Mouse (Mus musculus): ENCODE data around the gene Ppp3ca. TPM values are rescaled to one million over a fixed set of nuclear protein-coding genes. Genes with fewer than 3 reads are reported as not detected.

Gene Ppp3ca
- polyA plus RNA-seq, 1 experiment: 23.0 TPM

GRCm38 (mm10) chr3:136852921-136853320, 183.0 kb downstream of the Ppp3ca start:
- Histone ChIP-seq H3K4me3 (ENCODE audit: extremely low read depth, insufficient read depth, insufficient read length) (no peak overlapping the region), H3K36me3 (ENCODE audit: control insufficient read depth, insufficient read depth, low read length) (no peaks in the 10 kb centered on the region), H3K27me3 (ENCODE audit: control insufficient read depth, insufficient read depth, low read length) (no peaks in the 10 kb centered on the region), H3K4me1 (ENCODE audit: control insufficient read depth, insufficient read depth, insufficient read length) (no peaks in the 10 kb centered on the region), H3K27ac (ENCODE audit: insufficient read depth, low read length) (no peak overlapping the region)
- TF ChIP-seq CTCF (IDR thresholded peaks at IDR 0.05; ENCODE audit: extremely low read depth, insufficient read depth, insufficient read length, insufficient replicate concordance): no peak
- TF ChIP-seq POLR2A (IDR thresholded peaks at IDR 0.05; ENCODE audit: low read depth, low read length): no peak
- DNase-seq (ENCODE audit: low read depth in 1 of 2, low spot score in 2 of 2): no peak
- WGBS: 90% methylated on average over 6 of the region's 6 CpGs

- H3K36me3 ChIP-seq (ENCODE audit: control insufficient read depth, insufficient read depth, low read length): no peaks in the 10 kb centered on the region
- H3K4me3 ChIP-seq (ENCODE audit: extremely low read depth, insufficient read depth, insufficient read length): no peak overlapping the region
- H3K27me3 ChIP-seq (ENCODE audit: control insufficient read depth, insufficient read depth, low read length): no peaks in the 10 kb centered on the region
- no peak for DNase-seq (ENCODE audit: low read depth in 1 of 2, low spot score in 2 of 2)
- TF ChIP-seq CTCF (IDR thresholded peaks at IDR 0.05; ENCODE audit: extremely low read depth, insufficient read depth, insufficient read length, insufficient replicate concordance) (no peak), POLR2A (IDR thresholded peaks at IDR 0.05; ENCODE audit: low read depth, low read length) (no peak)
- WGBS: 91% methylated on average over 4 of the region's 4 CpGs
- no peaks in the 10 kb centered on the region for H3K4me1 ChIP-seq (ENCODE audit: control insufficient read depth, insufficient read depth, insufficient read length)
- no peak overlapping the region for H3K27ac ChIP-seq (ENCODE audit: insufficient read depth, low read length)
These were observed 183.7 kb downstream of the Ppp3ca start for GRCm38 (mm10) chr3:136853596-136853995.

GRCm38 (mm10) chr3:136855996-136856395, 186.1 kb downstream of the Ppp3ca start:
- H3K27me3 ChIP-seq (ENCODE audit: control insufficient read depth, insufficient read depth, low read length): no peaks in the 10 kb centered on the region
- DNase-seq (ENCODE audit: low read depth in 1 of 2, low spot score in 2 of 2): no peak
- H3K4me3 ChIP-seq (ENCODE audit: extremely low read depth, insufficient read depth, insufficient read length): no peak overlapping the region
- 94% methylated on average over 4 of the region's 4 CpGs for WGBS
- TF ChIP-seq POLR2A (IDR thresholded peaks at IDR 0.05; ENCODE audit: low read depth, low read length) (no peak), CTCF (IDR thresholded peaks at IDR 0.05; ENCODE audit: extremely low read depth, insufficient read depth, insufficient read length, insufficient replicate concordance) (no peak)
- no peak overlapping the region for H3K27ac ChIP-seq (ENCODE audit: insufficient read depth, low read length)
- no peaks in the 10 kb centered on the region for H3K4me1 ChIP-seq (ENCODE audit: control insufficient read depth, insufficient read depth, insufficient read length)
- no peaks in the 10 kb centered on the region for H3K36me3 ChIP-seq (ENCODE audit: control insufficient read depth, insufficient read depth, low read length)

- no peak for TF ChIP-seq POLR2A (IDR thresholded peaks at IDR 0.05; ENCODE audit: low read depth, low read length)
- TF ChIP-seq CTCF (IDR thresholded peaks at IDR 0.05; ENCODE audit: extremely low read depth, insufficient read depth, insufficient read length, insufficient replicate concordance): no peak
- H3K36me3 ChIP-seq (ENCODE audit: control insufficient read depth, insufficient read depth, low read length): peaks cover 2% of the 10 kb centered on the region; the same call in 1 of the 2 replicates
- H3K27me3 ChIP-seq (ENCODE audit: control insufficient read depth, insufficient read depth, low read length): no peaks in the 10 kb centered on the region
- no peak overlapping the region for H3K4me3 ChIP-seq (ENCODE audit: extremely low read depth, insufficient read depth, insufficient read length)
- H3K27ac ChIP-seq (ENCODE audit: insufficient read depth, low read length): no peak overlapping the region
- no peaks in the 10 kb centered on the region for H3K4me1 ChIP-seq (ENCODE audit: control insufficient read depth, insufficient read depth, insufficient read length)
- 87% methylated on average over 11 of the region's 11 CpGs for WGBS
- DNase-seq (ENCODE audit: low read depth in 1 of 2, low spot score in 2 of 2): no peak
These were observed 192.3 kb downstream of the Ppp3ca start for GRCm38 (mm10) chr3:136862051-136862837.

- no peak overlapping the region for H3K4me3 ChIP-seq (ENCODE audit: extremely low read depth, insufficient read depth, insufficient read length)
- H3K27me3 ChIP-seq (ENCODE audit: control insufficient read depth, insufficient read depth, low read length): no peaks in the 10 kb centered on the region
- no peaks in the 10 kb centered on the region for H3K4me1 ChIP-seq (ENCODE audit: control insufficient read depth, insufficient read depth, insufficient read length)
- WGBS: 89% methylated on average over 5 of the region's 5 CpGs
- H3K36me3 ChIP-seq (ENCODE audit: control insufficient read depth, insufficient read depth, low read length): peaks cover 2% of the 10 kb centered on the region
- H3K27ac ChIP-seq (ENCODE audit: insufficient read depth, low read length): no peak overlapping the region
- TF ChIP-seq POLR2A (IDR thresholded peaks at IDR 0.05; ENCODE audit: low read depth, low read length) (no peak), CTCF (IDR thresholded peaks at IDR 0.05; ENCODE audit: extremely low read depth, insufficient read depth, insufficient read length, insufficient replicate concordance) (no peak)
- no peak for DNase-seq (ENCODE audit: low read depth in 1 of 2, low spot score in 2 of 2)
These were observed 193.2 kb downstream of the Ppp3ca start for GRCm38 (mm10) chr3:136863127-136863526.

GRCm38 (mm10) chr3:136864306-136864705, 194.4 kb downstream of the Ppp3ca start:
- Histone ChIP-seq H3K4me1 (ENCODE audit: control insufficient read depth, insufficient read depth, insufficient read length) (no peaks in the 10 kb centered on the region), H3K27me3 (ENCODE audit: control insufficient read depth, insufficient read depth, low read length) (no peaks in the 10 kb centered on the region), H3K27ac (ENCODE audit: insufficient read depth, low read length) (no peak overlapping the region), H3K4me3 (ENCODE audit: extremely low read depth, insufficient read depth, insufficient read length) (no peak overlapping the region), H3K36me3 (ENCODE audit: control insufficient read depth, insufficient read depth, low read length) (peaks cover 2% of the 10 kb centered on the region)
- TF ChIP-seq POLR2A (IDR thresholded peaks at IDR 0.05; ENCODE audit: low read depth, low read length) (no peak), CTCF (IDR thresholded peaks at IDR 0.05; ENCODE audit: extremely low read depth, insufficient read depth, insufficient read length, insufficient replicate concordance) (no peak)
- DNase-seq (ENCODE audit: low read depth in 1 of 2, low spot score in 2 of 2): no peak

GRCm38 (mm10) chr3:136865176-136865859, 195.4 kb downstream of the Ppp3ca start:
- no peak overlapping the region for H3K4me3 ChIP-seq (ENCODE audit: extremely low read depth, insufficient read depth, insufficient read length)
- H3K36me3 ChIP-seq (ENCODE audit: control insufficient read depth, insufficient read depth, low read length): peaks cover 2% of the 10 kb centered on the region
- no peaks in the 10 kb centered on the region for H3K27me3 ChIP-seq (ENCODE audit: control insufficient read depth, insufficient read depth, low read length)
- DNase-seq (ENCODE audit: low read depth in 1 of 2, low spot score in 2 of 2): no peak
- 93% methylated on average over 4 of the region's 4 CpGs for WGBS
- no peak overlapping the region for H3K27ac ChIP-seq (ENCODE audit: insufficient read depth, low read length)
- no peaks in the 10 kb centered on the region for H3K4me1 ChIP-seq (ENCODE audit: control insufficient read depth, insufficient read depth, insufficient read length)
- TF ChIP-seq POLR2A (IDR thresholded peaks at IDR 0.05; ENCODE audit: low read depth, low read length) (no peak), CTCF (IDR thresholded peaks at IDR 0.05; ENCODE audit: extremely low read depth, insufficient read depth, insufficient read length, insufficient replicate concordance) (no peak)
